Mouse (Mus musculus): ENCODE data around the gene 2810408A11Rik.

- TF ChIP-seq TBP (IDR thresholded peaks at IDR 0.05; ENCODE audit: low read depth, low read length) (no peak), USF2 (IDR thresholded peaks at IDR 0.05; ENCODE audit: borderline replicate concordance in 1 of 2, insufficient read depth in 1 of 2, low read depth in 1 of 2, low read length in 2 of 2) (no peak), TAL1 (IDR thresholded peaks at IDR 0.05; ENCODE audit: low read length) (no peak), ZC3H11A (IDR thresholded peaks at IDR 0.05; ENCODE audit: low read depth, low read length) (no peak), ETS1 (IDR thresholded peaks at IDR 0.05; ENCODE audit: low read depth, low read length) (no peak), E2F4 (IDR thresholded peaks at IDR 0.05; ENCODE audit: borderline replicate concordance, low read depth, low read length) (no peak), POLR2A (IDR thresholded peaks at IDR 0.05; ENCODE audit: control insufficient read depth in 1 of 2, insufficient read depth in 1 of 2, low read depth in 1 of 2, low read length in 2 of 2, poor library complexity in 1 of 2) (no peak), MAX (IDR thresholded peaks at IDR 0.05; ENCODE audit: low read length) (no peak), POLR2AphosphoS2 (IDR thresholded peaks at IDR 0.05; ENCODE audit: low read length) (no peak), CTCF (IDR thresholded peaks at IDR 0.05 in 2 of 3, conservative IDR thresholded peaks at IDR 0.05 in 1 of 3; ENCODE audit: control insufficient read depth in 1 of 3, insufficient read depth in 1 of 3, low read depth in 2 of 3, low read length in 3 of 3, poor library complexity in 1 of 3, severe bottlenecking in 1 of 3) (no peak), HCFC1 (IDR thresholded peaks at IDR 0.05; ENCODE audit: low read depth, low read length) (no peak), NELFE (IDR thresholded peaks at IDR 0.05; ENCODE audit: low read depth, low read length) (no peak), BHLHE40 (IDR thresholded peaks at IDR 0.05; ENCODE audit: borderline replicate concordance, low read depth, low read length) (no peak), EP300 (IDR thresholded peaks at IDR 0.05; ENCODE audit: low read depth in 1 of 2, low read length in 2 of 2) (no peak)
Observed at GRCm38 (mm10) chr11:69933066-69933465, 32.3 kb upstream of the 2810408A11Rik start.
